Mouse (Mus musculus): ENCODE measurements around the gene Edaradd. TPM values are rescaled to one million over a fixed set of nuclear protein-coding genes. Genes with fewer than 3 reads are reported as not detected.

Edaradd gene
- total RNA-seq (2023) = 1.6 TPM

DNA sequence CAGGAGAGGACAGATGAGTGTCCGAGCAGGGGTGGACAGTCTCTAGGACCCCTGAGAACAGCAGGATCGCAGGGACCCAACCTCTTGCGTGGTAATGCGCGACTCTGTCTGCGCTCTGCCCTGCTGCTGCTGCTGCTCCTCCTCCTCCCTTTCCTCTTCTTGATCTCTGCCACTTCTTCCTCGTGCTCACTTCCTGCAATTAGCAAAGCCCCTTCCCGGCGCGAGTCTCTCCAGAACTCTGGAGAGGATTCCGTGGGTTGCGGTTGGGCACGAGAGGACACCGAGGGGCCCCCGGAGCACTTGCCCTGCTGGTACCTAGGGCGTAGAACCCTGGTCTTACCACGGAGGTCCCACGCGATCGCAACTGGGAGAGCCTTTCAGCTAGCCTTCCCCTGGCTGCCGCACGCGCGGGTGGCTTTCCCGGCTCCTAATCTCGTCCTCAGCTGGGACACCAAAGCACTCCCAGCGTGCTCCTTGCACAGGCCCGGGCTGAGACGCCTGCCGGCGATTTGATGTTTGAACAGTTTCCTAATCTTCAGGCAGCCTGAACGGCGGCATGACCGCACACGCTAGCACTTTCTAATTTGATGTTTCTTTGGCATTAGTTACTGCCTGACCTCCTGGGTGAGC is at the start of gene Edaradd:
Edaradd (minus strand) TSS at position 484 of the 630 bp plus-strand sequence.

DNA sequence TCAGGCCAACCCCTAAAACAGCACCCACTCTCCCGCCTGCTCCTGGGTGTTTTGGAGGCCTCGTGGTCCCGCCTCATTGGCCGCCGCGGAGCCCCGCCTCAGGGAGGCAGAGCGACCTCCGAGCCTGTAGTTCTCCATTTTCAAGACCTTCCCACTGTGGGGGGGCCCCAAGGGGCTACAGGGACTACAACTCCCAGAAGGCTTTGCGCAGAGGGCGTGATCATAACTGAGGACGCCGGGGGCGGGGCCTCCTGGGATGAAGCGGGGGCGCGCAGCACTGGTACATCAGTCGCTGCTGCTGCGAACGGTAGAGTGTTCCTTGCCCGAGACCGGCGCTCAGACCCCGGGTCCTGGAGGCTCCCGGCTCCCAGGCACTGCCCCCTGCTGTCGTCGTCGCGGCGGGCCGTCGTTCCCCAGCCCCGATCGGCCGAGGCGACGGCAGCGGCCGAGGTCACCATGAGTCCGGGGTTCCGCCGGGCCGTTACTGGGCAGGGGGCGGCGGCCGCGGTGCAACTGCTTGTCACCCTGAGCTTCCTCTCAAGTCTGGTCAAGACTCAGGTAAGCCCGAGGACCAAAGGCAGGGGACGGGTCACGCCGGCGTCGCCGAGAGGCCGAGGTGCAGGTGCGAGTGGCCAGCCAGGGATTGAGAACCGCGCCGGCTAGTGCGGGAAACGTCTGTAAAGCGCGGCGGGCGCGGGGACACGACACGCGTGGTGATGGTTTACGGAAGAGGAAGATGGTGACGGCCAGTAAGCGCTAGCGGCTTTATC is 45.6 kb upstream of the Edaradd start, which contains the start of gene Ero1lb:
Ero1lb (plus strand) TSS at position 254 of the 770 bp plus-strand sequence.

DNA sequence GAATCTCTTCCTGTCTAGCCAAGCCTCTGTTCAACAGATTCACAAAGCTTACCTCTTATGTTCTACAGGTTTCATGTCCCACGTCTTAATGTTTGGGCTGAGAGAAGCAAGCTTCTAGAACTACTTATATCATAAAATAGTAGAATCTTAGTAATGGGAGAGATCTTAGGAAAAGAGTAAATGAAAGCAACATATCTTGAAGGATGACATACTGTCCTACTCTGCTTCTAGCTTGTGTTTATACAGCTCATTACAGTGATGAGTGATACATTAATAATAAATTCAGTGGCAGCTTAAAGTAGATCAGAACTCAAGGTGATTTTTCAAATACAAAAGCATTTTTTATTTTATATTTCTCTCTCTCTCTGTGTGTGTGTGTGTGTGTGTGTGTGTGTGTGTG is 55.4 kb downstream of the Edaradd start, which contains the start of gene Lgals8:
Lgals8 (minus strand) TSS at position 101 of the 400 bp plus-strand sequence.

Other genes starting within 250 kb of the Edaradd start
- 6.4 TPM for gene Actn2, start 179.7 kb downstream of the Edaradd start, total RNA-seq (2023)
- gene Heatr1, start 125.4 kb downstream of the Edaradd start, total RNA-seq (2023) = 87.7 TPM
- gene Lgals8, start 55.5 kb downstream of the Edaradd start, total RNA-seq (2023) = 88.8 TPM
- 23.4 TPM for gene Ero1lb, start 45.4 kb upstream of the Edaradd start, total RNA-seq (2023)

Data from CD4-positive naive resting alpha-beta T cell, adult 76 days (primary cell).